Mouse (Mus musculus) urinary bladder, adult 18-20 months (tissue): ENCODE measurements around the gene Ttc21a.

Experiments
- DNase-seq, 2 experiments: peaks; one replicate each; pipeline ENCODE4 v3.0.0; 2022; ENCODE audit warnings: low spot score in 2 of 2, mixed read lengths in 2 of 2

The Ttc21a gene

DNA sequence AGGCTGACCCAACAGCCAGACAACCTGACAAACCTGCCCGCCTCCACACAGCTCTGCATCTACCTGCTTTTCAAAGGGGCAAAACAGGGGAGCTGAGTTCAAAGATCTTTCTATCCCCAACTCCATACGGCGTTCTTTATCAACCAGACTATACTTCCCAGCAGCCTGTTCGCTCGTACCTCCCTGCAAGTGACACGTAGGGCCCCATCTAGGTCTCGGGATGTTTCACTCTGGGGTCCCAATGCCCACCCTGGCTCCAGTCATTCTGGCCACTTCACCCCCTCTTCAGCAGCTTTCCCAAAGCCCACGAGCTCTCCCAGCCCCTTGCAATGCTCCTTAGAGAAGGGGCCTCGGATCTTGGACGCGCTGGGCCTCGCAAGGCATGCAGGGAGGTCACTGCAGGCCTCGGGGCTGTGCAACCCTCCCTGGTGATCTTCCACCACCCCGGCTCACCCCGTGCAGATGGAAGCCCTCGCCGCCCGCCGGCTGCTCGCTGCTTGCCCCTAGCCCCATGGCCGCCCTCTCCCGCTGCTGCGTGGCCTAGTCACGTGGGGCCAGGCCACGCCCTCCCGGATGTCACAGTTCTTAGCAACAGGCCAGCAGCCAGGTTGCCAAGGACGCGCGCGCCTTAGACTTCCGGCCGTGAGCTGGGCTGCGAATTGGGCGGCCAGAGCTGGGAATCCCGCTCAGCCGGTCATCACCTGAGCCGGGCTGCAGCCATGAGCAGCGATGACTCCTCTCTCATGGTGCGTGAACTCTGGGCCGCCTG, at the start of gene Ttc21a, which contains the start of gene Gorasp1:
Gene Ttc21a, plus strand, starts transcription at position 602 of the 769 bp plus-strand sequence.
Gene Gorasp1, minus strand, starts transcription at position 561 of the 769 bp plus-strand sequence.
- DNase-seq, result peak; percentile 92 to 94

DNA sequence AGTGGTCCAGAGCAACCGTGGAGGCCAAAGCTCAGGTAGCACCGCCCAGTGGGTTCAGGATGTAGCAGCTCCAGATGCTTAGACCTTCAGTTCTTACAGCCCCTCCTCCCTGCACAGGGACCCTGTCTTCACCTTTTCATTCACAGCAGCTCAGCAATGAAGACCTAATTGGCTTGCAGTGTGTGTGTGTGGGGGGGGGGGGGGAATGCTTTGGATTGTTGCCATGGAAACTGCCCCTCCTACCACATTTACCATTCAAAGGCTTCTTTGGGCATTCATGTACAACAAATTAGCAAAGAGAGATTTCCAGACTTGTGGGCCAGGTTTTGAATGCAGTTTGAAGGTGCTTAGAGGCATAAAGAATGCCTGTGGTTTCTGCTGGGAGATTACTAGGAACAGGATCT, 48.6 kb upstream of the Ttc21a start:
- no peak for DNase-seq

DNA sequence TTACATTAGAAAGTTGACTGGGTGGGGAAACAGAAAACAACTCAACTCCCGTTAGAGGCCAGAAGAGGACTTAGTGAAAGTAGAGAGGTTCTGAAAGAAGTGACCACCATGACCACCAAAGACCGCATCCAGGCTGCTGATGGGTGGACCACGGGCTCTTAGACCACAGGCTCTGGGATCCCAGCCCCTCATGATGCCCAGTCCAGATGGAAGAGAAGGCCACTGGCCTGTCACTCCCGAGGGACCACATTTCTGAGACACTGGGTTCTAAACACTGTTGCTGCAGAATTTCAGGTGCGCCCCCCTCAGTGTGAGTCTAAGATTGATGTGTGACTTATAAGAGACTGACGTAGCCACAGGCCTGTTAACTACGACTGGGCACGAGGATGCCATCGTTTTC, 48.0 kb upstream of the Ttc21a start:
- DNase-seq, result no peak

DNA sequence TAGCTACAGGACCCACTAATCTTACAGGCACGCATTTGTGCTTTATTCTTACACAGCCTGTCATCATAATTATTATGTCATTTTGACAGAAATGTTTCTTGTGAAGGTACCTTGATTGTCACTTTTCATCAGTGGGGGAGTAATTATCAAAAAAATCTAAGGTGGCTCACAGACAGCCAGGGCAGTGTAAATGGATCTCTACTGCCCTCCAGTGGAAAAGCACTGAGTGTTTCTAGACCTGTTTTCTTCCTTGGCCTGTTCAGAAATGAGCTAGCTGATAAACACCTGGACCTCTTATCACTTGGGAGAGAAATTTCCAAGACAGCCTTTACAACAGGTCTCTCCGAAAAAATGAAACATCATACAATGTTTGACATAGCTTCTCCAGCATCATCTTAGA, 46.7 kb upstream of the Ttc21a start:
- DNase-seq, result no peak

DNA sequence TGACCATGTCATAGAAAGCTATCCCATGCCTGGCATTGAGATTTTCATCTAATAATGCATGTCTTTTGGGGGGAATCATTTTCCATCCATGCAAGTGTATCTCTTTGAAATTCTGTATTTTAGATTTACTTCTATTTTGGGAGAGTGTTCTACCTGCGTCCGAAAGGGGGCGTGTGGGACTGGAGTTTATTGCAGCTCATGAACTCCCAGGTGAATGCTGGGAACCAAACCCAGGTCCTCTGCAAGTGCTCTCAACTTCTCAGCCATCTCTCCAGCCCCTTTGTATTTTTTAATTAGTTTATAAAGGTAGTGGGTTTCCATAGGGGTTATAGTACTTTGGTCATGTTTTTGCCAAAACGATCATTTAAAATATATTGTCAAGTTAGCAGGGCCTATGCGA, 43.5 kb upstream of the Ttc21a start:
- no peak for DNase-seq

DNA sequence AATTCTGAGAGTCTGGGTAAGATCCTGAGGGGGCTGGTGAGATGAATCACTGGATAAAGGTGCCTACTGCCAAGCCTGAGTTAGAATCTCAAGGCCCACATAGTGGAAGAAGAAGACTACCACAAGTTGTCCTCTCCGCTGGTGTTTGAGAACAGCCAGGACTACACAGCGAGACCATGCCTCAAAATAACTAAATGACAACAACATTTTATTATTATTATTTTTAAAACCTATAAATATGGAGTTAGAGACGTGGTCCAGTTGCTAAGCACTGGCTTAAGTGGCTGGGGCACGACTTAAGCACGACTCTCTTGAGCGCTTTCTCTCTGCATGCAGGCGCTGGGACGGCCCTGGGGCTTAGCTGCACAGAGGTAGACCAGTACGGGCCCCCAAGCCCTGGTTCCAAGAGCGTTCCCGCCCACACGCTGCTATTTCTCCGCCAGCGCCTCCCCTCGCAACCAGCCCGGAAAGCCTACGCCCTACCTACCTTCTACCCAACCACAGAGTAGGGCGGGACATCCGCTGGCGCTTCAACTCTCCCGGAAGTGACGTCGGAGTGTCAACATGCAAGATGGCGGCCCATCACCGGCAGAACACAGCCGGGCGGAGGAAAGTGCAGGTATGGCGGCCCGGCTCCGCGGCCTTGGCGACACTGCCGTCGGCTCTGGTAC, 42.9 kb upstream of the Ttc21a start, which contains the start of gene Wdr48:
Gene Wdr48, plus strand, starts transcription at position 540 of the 671 bp plus-strand sequence.
- DNase-seq, result peak; percentile 94

DNA sequence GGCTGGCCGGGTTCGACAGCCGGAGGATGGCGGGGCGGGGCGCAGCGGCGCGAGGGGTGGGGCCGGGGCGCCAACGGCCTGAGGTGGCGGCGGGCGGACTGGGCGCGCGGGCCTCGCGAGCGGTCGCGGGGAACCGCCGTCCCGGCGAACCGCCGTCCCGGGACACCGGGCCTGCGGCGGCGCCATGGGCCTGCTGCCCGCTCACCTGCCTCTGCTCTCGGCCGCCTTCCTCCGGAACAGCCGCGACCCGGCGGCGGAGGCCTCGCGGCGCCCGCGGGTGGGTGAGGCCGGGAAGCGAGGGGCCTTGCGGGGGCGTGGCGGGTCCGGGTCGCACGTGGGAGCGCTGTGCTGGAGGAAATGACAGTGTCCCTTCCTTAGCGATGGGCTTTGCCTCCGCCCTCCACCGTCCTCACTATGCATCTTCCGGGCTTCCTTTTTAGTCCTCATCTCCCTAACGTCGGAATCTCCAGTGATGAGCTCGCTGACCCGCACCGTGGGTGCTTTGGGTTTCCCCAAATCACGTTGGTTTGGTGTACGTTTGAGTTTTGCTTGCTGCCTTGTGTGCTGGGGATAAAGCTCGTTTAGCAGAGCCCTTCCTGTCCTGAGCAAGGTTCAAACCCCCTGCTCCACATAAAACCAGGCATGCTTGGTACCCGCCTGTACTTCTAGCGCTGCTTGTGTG, 42.2 kb upstream of the Ttc21a start:
- peak in 1 of 2 experiments; percentile 10 for DNase-seq

DNA sequence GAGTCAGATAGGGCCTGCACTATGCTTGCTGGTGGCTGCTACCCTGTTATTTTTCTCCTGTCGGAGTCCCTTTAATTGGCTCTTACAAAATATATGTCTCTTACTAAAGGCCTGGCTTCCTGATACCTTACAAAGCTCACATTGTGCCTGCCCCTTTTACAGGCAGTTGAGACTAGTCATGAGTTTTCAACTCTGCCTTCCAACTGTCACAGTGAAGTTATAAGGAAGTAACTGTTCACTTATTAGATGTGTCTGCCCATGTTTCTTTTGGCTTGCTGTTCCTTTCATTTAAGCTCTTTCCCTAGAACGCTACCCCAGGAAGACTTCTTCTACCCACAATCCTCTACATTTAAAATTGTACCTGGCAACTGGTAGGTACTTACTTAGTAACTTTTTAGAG, 38.0 kb upstream of the Ttc21a start:
- DNase-seq, result no peak

DNA sequence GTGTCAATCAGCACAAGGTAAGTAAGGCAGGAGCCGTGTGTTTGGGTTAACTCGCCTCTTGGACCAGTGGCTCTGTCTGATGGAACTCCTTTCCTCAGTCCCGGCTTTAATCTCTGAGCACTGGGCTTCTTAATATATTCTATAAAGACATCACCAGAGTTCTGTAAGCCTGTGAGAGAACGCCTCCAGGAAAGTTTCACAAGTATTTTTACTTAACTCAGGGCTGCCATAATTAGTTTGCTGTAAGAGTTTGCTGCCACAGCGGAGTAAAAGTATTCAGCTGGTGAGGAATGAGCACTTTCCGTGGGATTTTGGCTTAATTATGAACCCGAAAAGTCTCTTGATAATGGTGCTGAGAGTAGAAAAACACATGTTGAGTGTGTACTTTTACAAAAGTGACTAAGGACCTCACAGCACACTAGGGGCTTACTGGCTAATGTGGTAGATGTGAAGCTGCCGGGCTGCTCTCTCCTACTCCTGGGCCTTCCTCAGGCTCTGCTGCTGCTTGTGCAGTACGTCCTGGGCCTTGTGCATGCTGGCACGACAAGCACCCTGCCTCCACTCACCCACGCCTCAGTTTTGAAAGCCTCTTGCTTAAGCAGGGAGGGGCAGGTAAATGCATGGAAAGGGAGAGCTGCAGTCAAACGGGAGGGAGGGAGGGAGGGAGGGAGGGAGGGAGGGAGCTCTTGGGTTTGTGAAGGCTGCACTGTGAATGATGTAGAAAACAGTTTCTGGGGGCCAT, 34.8 kb upstream of the Ttc21a start:
- no peak for DNase-seq

DNA sequence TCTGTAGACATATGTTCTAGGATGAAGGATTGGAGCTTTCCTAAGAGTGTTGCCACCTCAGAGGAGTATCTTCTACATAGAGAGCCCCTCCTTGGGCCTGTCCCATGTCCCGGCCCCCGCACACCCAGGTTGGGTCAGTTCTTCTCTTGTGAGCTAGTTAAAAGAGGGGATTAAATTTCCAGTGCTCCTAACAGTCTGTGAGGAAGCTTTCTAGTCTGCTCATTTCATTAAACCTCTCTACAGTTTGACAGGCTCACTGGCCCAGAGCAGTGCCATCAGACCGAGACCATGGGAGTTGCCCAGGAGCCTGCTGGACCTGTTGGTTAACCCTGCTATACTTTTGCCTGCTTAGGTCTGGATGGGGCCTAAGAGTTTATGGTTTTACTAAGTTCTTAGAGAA, 28.7 kb upstream of the Ttc21a start:
- no peak for DNase-seq

DNA sequence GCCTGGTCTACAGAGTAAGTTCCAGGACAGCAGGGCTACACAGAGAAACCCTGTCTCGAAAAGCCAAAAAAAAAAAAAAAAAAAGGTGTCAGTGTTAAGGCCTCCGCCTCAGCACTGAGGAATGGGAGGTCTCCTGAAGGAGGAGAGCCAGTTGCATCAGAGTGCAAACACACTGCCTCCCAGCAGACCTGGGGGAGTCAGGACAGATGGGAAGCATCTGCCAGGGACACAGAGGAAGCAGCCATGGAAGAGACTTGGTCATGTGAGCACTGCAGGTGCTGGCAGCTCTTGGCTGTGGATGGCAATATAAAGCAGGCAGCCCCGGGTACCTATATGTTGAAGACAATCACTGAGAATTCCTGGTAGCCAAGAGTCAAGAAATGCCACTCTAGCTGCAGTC, 27.5 kb upstream of the Ttc21a start:
- no peak for DNase-seq

DNA sequence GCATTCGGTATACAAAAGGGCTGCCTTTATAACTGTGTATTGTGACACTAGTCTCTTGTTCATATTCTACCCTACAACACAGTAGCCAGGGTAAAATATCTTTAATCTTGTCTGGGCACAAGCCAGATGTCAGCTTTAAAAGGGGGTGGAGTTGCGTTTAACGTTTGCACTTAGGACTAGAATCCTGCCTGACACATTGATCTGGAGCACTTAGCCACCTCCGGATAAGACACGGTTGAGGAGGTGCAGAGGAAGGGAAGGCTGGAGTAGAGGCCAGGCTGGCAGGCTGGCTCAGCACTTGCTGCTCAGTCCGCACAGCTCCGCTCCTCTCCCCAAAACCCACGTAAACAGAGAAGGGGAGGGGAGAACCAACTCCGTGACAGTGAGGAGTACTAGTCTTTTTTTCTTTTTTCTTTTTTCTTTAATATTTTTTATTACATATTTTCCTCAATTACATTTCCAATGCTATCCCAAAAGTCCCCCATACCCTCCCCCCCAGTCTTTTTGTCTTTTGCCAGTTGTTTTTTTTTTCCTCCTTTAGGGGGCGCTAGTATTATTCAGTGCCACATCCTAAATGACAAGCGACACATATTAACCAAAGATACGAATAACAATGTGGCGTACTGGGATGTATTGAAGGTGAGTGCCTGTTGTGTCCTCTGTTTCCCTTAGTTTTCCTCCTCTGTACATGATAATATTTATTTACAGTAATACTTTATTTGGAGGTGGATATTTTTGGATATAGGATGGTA, 24.1 kb upstream of the Ttc21a start:
- DNase-seq, result no peak

DNA sequence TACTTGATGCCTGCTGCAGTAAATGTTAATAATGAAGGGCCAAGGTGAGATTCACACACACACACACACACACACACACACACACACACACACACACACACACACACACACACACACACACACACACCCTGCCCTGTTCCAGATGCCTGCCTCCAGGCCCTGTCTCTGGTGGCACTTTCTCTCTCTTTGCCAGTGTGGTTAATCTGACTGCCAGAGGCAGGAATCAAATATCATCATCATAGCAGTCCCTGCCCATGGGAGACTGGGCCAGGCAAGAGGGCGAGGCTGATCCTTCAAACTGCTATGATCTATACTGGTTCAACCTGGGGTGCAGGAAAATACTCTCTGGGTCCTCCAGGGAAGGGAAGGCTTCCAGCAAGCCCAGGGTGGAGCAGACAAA, 17.5 kb upstream of the Ttc21a start:
- DNase-seq, result no peak

DNA sequence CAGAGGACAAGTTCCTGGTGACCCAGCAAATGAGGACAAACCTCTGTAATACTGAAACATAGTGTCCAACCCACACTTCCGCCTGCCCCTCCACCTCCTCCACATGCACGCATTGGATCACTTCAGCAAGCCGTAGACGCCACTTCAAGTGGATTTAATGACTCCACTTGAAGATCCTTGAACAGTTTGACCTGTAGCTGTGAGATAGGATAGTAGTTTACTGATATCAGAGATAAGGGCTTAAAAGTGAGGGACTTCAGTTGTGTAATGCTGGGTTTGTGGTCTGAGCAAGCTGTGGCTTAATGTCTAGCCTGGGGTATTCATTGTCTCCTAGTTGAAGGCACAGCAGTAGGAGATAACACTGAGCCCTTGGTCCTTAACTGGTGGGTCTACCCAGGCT, 13.9 kb upstream of the Ttc21a start:
- no peak for DNase-seq

DNA sequence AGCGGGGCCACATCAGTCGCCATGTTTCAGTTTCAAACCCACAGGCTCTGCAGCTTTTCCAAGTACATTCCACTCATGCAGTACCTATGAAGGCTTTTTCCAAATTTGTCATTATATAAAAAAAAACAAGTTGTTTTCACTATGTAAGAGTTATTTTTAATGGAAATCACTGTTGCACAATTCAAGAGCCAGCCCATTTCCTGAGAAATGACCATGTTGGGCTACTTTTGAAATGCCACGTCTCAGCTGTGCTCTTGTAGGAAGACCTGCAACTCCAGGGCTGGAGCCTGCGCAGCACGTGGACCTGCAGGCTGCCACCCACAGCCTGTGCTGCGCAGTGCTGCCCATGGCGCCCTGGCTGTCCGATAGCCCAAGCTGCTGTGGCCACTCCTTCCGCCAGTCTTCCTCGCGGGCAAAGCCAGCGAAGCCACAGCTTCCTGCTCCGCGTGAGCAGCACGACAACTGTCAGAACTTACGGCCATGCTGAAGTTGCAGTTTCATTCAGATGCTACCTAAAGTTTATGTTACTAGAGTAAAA, 12.2 kb upstream of the Ttc21a start:
- no peak for DNase-seq

DNA sequence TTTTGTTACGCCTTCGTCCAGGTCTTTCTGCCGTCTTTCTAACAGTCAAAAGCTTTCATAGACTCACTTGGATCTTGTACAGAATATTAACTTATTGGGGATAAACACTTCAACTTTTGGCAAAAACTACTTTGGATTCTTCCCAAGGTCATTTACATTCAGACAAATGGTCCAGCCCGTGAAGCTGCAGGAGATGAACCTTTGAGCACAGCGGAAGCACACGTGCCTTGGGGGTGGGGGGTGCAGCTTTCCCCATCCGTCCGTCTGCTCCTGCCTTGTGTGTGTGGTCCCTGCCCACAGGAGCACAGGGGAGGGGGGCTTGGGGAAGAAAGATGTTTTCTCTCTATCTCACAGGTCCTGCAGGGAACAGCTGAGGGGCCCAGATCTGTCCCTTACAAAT, 11.7 kb upstream of the Ttc21a start:
- no peak for DNase-seq

DNA sequence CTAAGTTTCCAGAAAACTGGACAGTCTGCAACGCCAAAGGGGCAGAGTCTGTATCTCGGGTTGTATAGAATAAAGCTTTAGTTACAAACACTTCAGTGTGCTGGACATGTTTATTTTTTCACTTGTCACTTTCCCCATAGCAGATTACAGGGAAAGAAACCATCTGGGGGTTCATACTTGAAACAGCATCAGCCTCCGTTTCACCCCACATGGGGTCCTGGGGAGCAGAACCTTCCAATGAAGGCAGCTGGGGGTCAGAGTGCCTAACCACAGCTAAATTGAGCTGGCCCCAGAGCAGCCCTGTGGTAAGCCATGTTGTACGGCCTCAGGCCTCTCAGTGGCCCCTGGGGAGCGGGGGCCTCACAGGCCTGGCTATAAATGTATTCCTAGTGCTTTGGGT, 10.9 kb upstream of the Ttc21a start:
- DNase-seq, result no peak

DNA sequence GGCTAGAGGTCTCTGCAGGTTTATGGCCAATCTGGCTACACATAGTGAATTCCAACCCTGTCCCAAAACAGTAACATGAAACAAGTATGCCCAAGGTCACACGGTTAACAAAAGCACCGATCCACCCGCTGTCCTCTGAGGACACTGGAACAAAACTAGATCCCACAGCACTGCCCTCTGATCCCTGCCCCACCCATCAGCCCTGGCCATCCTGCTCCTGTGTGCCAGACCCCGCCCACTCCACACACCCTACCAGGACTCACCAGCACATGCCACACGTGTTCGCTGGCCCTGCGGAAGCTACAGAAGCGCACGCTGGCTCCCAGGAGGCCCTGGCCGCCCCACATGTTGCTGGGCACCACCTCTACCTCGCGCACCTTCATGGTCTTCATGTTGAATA, 5.0 kb upstream of the Ttc21a start:
- peak; percentile 45 to 56 for DNase-seq

DNA sequence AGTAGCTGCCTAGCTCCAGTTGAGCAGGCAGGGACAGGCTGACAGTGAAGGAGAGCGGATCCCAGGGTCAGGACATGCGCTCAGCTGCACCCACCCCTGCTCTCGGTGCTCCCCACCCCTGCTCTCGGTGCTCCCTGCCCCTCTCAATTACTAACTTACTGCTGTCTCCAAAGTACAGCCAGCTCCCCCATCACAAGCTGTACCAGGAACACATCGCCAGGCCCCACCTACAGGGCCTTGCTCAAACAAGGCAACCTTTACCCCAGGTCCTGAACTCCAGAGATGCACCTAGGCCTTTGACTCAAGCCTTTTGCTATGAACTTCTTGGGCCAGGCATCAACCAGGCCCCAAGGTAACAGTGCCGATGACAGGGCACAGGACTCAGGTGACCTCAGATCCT, 3.7 kb upstream of the Ttc21a start:
- DNase-seq, result no peak

DNA sequence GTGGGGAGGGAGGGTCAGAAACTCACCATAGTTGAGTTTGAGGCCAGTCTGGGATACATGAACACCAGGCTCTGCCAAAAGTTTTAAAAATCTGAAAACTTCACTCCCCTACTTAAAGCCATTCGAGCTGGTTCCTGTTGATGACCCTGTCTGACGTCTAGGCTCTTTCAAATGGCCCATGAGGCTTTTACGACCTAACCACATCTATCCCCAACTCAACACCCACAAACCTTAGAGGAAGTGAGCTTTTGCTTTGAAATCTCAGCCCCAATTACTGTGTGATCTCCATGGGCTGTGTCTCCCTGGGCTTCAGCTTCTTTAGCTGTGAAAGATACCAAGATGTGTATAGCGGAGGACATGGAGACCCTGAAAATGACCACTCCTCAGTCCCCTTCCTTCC, 1.1 kb downstream of the Ttc21a start:
- no peak for DNase-seq

DNA sequence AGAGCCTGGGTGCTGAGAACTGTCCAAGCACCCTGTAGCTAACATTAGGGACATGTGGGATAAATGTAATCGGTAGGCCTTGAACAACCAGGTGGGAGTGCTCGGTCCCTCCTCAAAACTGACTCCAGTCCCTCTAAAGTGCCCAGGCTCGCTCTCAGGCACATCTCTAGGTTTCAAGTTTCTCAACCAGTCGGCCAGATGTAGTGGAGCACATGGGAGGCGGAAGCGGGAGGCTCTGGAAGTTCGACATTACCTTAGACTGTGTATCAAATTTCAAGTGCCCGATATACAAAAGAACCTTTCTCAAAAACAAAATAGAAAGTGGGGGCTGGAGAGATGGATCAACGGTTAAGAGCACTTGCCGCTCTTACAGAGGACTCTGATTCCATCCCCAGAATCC, 2.2 kb downstream of the Ttc21a start:
- DNase-seq, result no peak
